Mouse (Mus musculus): ENCODE results near the gene Ptpro. TPM values are rescaled to one million over a fixed set of nuclear protein-coding genes. Genes with fewer than 3 reads are reported as not detected.

Ptpro gene
- total RNA-seq, 1 experiment from 2014 or later, result 0.96 TPM

- DNase-seq, result no peak
Observed at GRCm38 (mm10) chr6:137294973-137295820, 43.1 kb downstream of the Ptpro start.

GRCm38 (mm10) chr6:137302561-137302960, 50.4 kb downstream of the Ptpro start:
- DNase-seq, result no peak

DNA sequence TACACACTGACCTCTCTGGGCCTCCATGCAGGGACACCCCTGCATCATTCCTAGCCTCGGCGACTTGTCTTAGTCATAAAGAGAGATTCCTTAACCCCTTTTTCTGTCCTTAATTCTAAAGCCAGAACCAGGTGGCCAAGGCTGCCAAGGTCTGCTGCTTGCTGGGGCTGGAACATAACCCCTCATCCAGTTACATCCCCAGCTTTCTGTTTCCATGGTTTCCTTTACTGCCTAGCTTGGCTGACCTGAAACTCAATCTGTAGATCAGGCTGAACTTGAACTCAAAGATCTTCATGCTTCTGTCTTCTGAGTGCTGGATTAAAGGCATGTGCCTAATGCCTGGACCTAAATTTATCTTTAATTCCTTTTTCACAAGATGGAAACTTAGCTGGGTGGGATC, 51.7 kb downstream of the Ptpro start:
- no peak for DNase-seq

DNA sequence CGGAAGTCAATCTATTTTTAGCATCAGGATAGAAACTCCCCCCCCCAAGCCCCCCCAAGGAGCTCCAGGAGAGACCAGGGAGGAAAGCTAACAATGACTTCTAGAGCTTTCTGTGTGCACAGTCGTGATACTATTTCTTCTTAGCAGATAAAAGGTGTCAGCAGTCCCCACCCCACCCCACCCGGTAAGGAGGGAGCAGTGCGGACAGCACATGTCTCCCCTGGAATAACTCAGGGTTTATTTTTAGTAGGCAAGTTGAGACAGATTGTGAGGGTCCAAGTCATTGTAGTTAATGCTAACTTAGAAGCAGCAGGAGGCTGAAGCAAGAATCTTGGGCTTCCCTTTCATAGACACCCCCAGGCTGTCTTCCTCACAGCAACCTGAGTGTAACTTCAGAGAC, 63.1 kb downstream of the Ptpro start:
- DNase-seq, result no peak

GRCm38 (mm10) chr6:137316358-137316757, 64.2 kb downstream of the Ptpro start:
- DNase-seq, result no peak

DNA sequence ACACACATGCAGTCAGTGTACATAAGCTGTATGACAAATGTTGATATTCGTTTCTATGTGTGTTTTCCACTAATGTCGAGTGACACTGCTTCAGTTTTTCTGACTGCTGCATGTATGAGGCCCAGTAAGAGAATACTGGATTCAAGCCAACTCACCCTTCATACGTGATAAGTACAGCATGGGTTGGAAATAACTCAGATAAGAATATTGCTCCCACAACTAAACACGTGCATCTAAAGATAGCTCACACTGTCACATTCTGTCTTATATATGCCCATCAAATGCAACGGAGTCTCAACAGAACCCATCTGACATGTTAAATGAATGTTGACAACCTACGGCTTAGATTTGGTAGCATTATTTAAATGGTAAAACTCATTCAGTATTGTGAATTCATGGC, 65.4 kb downstream of the Ptpro start:
- no peak for DNase-seq

DNA sequence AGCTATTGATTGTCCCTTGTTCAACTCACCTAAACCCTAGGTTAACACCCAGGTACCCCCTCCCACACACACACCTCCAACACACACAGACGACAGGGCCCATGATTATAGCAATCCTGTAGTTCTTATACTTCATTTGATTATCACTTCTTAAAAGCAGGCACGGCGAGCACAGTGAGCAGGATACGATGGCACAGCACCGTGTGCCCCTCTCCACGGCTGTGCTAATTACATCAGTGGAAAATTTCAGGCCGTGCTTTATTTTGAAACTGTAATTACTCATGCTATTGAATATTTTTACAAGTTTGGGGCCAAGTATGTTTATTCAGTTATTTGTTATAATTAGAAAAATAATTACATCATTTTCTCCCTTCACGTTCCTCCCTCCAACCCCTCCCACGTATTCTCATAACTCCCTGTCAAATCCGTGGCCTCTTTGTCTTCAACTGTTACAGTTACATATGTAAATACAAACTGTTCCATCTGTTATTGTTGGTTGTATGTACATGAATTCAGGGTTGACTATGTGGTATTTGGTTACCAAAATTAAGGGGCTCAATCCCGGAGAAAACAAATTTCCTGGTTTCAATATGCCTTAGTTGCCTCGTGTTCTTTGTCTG, 66.2 kb downstream of the Ptpro start:
- DNase-seq, result no peak

DNA sequence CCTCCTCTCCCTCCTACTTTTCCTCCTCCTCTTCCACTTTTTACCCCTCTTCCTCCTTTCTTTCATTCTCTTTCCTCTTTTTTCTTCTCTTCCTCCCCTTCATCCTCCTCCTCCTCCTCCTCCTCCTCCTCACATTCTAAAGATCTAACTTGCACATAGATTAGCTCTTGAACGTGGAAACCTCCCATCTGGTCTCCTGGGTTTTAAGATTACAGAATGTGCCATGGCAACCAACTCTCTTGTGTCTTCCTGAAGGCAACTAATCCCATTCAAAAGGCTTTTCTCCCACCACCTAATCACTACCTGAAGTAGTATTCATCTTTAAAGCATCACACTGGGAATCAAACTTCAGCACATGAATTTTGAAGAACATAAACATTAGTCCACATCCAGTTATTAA, 67.5 kb downstream of the Ptpro start:
- DNase-seq, result no peak

GRCm38 (mm10) chr6:137327718-137328117, 75.6 kb downstream of the Ptpro start:
- peak; percentile 92 for DNase-seq

GRCm38 (mm10) chr6:137328228-137328627, 76.1 kb downstream of the Ptpro start:
- DNase-seq, result no peak

GRCm38 (mm10) chr6:137330782-137331181, 78.7 kb downstream of the Ptpro start:
- no peak for DNase-seq

DNA sequence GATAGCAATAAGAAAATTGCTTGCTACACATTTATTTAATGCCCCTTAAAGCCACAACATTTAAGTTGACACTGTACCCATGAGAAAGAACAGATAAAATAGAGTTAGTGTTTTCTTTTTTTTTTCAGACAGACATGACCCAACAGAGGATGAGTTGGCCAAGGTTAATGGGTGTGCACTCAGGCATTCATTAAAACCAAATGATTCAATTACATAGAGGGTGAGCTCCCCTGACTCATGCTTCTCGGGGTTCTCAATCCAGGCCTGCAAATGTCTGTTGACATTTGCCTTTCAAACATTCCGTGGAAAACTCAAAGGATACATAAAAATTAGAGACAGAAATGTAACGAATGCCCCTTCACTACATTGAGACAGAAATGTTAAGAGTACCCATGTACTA, 79.7 kb downstream of the Ptpro start:
- DNase-seq, result peak; percentile 21

- DNase-seq, result no peak
Observed at GRCm38 (mm10) chr6:137339071-137339470, 87.0 kb downstream of the Ptpro start.

DNA sequence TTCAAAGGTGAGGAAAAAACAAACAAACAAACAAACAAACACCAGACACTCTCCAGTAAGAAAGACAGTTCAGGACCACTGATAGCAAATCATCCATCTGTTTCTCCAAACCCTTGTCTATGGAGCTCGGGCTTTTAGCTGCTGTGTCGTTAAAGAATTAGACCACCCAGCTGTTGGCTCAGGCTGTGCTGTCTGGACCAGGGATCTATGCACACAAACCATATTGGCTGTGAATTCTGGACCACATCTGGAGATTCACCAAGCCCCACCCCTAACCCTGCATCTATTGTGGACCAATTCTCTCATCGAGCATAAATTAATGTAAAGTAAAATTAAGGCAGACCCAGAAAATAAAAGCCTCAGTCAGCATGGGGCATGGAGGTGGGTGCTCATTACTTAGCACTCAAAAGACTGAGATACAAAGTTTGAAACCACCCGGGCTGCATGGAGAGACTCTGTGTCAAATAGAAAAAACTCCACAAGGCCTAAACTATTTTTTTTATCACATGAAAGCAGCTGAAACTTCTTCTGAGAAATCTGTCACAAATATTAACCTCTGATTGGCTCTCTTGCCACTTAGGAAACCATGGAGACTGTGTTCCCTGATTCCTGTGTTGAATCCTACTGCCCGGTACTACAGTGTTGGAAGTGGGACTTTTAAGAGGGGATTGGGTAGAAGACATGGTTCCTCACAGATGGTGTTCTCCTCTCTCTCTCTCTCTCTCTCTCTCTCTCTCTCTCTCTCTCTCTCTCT, 91.7 kb downstream of the Ptpro start:
- DNase-seq, result no peak

GRCm38 (mm10) chr6:137360166-137360565, 108.0 kb downstream of the Ptpro start:
- DNase-seq, result no peak

GRCm38 (mm10) chr6:137362216-137362615, 110.1 kb downstream of the Ptpro start:
- no peak for DNase-seq

- no peak for DNase-seq
Observed at GRCm38 (mm10) chr6:137364681-137365080, 112.6 kb downstream of the Ptpro start.

DNA sequence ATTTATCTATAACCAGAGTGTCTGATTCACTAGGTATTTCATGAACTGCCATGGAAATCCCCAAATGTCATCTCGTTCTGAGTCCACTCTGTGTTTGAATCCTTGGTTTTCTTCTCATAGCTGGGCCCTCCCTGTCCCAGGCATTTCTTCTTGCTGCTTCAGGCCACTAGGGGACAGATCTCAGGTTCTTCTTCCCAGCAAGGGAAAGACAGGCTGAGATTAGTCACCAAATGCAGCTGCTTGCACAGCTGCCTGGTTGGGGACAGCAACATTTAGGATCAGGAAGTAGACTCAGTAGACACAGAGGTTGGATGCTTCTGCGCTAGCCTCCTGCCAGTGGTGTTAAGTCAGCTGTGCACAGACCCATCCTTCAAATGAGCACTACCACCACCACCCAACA, 113.5 kb downstream of the Ptpro start:
- DNase-seq, result no peak

DNA sequence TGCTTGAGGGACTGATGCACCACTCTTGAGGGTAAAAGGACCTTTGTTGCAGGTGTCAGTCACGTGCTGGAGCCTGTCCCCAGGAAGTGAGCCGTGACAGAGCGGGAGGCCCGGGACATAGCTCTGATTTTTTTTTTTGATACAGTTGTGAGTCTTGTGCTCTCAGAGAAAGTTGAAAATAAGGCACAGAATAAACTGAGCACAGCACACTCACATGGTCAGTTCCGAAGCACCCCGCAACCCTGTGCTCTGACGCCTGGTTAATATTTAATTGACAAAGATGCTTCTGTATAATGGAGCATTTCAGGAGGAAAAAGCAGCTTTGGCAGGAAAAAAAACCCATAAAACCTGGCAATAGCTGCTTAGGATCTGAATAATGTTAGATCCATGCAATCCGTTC, 118.6 kb downstream of the Ptpro start:
- DNase-seq, result no peak

DNA sequence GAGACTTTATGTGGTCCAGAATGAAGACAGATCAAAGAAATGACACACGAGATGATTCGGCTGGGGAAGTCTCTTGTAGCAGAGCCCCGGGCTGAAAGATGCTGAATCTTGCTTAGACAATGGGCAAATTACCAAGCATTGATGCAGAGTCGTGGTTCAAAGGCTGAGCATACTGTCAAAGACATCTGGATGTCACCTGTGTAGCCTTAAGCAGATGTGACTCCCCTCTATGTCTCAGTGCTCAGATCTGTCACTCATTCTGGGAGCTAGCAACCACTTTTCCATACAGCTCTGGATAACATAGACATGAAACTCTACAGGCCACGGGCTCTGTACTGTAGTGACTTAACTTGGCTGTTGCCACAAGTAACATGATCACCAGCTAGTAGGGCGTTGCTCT, 119.3 kb downstream of the Ptpro start:
- DNase-seq, result no peak

DNA sequence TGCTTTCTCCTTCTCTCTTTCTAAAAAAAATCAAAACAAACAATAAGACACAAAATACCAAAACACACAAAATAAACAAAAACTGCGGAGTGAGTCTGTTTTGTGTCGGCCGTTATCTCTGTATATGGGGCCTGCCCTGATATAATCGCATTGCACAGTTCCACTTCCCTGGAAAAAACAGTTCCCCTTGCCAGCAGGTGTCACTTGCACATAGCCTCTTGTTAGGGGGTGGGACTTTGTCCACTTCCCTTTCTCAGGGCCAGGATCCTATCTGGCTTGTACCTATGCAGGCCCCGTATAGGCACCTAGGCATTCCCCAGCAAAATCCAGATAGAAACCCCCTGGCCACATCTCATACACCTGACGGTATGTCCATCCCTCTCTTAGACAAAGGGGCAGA, 121.8 kb downstream of the Ptpro start:
- DNase-seq, result no peak

DNA sequence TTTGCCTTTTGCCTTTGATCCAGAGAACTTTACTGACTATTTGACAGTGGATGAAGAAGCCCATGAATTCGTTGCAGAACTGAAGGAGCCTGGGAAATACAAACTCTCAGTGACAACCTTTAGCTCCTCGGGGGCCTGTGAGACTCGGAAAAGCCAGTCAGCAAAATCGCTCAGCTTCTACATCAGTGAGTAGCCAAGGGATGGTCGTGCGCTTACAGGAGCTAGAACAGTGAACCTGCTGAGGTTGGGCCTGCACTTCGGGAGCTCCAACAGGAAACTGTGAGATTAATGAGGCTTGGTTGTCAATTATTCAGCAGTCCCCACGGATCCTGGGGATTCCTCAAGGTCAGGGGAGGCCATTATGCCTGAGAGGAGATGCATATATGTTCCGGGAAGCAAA, 130.4 kb downstream of the Ptpro start:
- DNase-seq, result no peak

DNA sequence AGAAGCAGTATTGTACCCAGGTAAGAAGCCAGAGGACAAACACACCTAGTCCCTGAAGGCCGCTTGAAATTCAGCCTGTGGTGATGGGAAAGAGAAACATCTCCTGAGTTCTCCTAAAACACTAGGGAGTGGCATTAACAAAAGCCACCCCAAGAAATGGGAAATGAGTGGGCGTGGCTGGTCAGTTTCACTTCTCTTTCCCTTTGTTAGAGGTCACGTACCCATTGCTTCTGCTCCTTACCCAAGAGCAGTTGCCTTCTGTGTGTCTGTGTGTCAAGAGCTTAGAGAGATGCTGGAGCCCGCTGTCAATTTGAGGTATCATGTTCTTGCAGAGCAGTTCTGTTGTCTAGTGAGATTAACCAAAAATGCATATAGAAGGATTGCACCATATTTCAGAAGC, 134.2 kb downstream of the Ptpro start:
- no peak for DNase-seq

Measured in adrenal gland, postnatal 14 days (tissue).